Mouse (Mus musculus): ENCODE results near the gene Rhoq. TPM values are rescaled to one million over a fixed set of nuclear protein-coding genes. Genes with fewer than 3 reads are reported as not detected.
A peak's percentile ranks its signal among the peaks of the same experiment; 100 is the strongest.

The Rhoq gene
- polyA plus RNA-seq, 1 experiment from 2014 or later, result 6.5 TPM

GRCm38 (mm10) chr17:87036141-87037073, 73.5 kb downstream of the Rhoq start:
- Histone ChIP-seq H3K9ac (ENCODE audit: low read depth, low read length) (no peak overlapping the region), H3K9me3 (ENCODE audit: control insufficient read depth, low read length) (no peaks in the 10 kb centered on the region), H3K4me3 (ENCODE audit: low read depth, low read length) (no peak overlapping the region), H3K27me3 (replicated peaks; ENCODE audit: control insufficient read depth, insufficient read depth, low read length) (no peaks in the 10 kb centered on the region), H3K36me3 (ENCODE audit: control insufficient read depth, insufficient read depth, low read length) (peaks cover 2% of the 10 kb centered on the region; the same call in 1 of the 2 replicates), H3K4me2 (no peak overlapping the region), H3K4me1 (replicated peaks; ENCODE audit: control insufficient read depth, insufficient read depth, low read length) (no peaks in the 10 kb centered on the region), H3K27ac (ENCODE audit: low read depth, low read length) (no peak overlapping the region)
- 54% methylated on average over 10 of the region's 10 CpGs for WGBS
- DNase-seq (ENCODE audit: low spot score), result no peak
- ATAC-seq (replicated peaks; ENCODE audit: low FRiP score), result no peak

GRCm38 (mm10) chr17:87038496-87038895, 75.6 kb downstream of the Rhoq start:
- no peak overlapping the region for H3K9ac ChIP-seq (ENCODE audit: low read depth, low read length)
- H3K9me3 ChIP-seq (ENCODE audit: control insufficient read depth, low read length), result no peaks in the 10 kb centered on the region
- H3K27me3 ChIP-seq (replicated peaks; ENCODE audit: control insufficient read depth, insufficient read depth, low read length), result no peaks in the 10 kb centered on the region
- no peaks in the 10 kb centered on the region for H3K4me1 ChIP-seq (replicated peaks; ENCODE audit: control insufficient read depth, insufficient read depth, low read length)
- ATAC-seq (replicated peaks; ENCODE audit: low FRiP score) (no peak), DNase-seq (ENCODE audit: low spot score) (no peak)
- H3K36me3 ChIP-seq (ENCODE audit: control insufficient read depth, insufficient read depth, low read length), result peaks cover 2% of the 10 kb centered on the region; the same call in 1 of the 2 replicates
- H3K4me2 ChIP-seq, result no peak overlapping the region
- WGBS, result 85% methylated on average over 5 of the region's 5 CpGs
- no peak overlapping the region for H3K4me3 ChIP-seq (ENCODE audit: low read depth, low read length)
- H3K27ac ChIP-seq (ENCODE audit: low read depth, low read length), result no peak overlapping the region

- Histone ChIP-seq H3K4me3 (ENCODE audit: low read depth, low read length) (no peak overlapping the region), H3K27me3 (replicated peaks; ENCODE audit: control insufficient read depth, insufficient read depth, low read length) (no peaks in the 10 kb centered on the region; the same call in 1 of the 2 replicates), H3K9ac (ENCODE audit: low read depth, low read length) (no peak overlapping the region), H3K36me3 (ENCODE audit: control insufficient read depth, insufficient read depth, low read length) (no peaks in the 10 kb centered on the region), H3K27ac (ENCODE audit: low read depth, low read length) (no peak overlapping the region), H3K4me1 (replicated peaks; ENCODE audit: control insufficient read depth, insufficient read depth, low read length) (no peaks in the 10 kb centered on the region), H3K4me2 (no peak overlapping the region), H3K9me3 (ENCODE audit: control insufficient read depth, low read length) (no peaks in the 10 kb centered on the region)
- ATAC-seq (replicated peaks; ENCODE audit: low FRiP score), result no peak
- 65% methylated on average over 19 of the region's 19 CpGs for WGBS
- peak; percentile 24 for DNase-seq (ENCODE audit: low spot score)
These were observed 78.9 kb downstream of the Rhoq start for GRCm38 (mm10) chr17:87041739-87042138.

GRCm38 (mm10) chr17:87044364-87044763, 81.5 kb downstream of the Rhoq start:
- no peak overlapping the region for H3K4me2 ChIP-seq
- H3K4me1 ChIP-seq (replicated peaks; ENCODE audit: control insufficient read depth, insufficient read depth, low read length), result no peaks in the 10 kb centered on the region
- DNase-seq (ENCODE audit: low spot score), result peak; percentile 72
- no peak overlapping the region for H3K9ac ChIP-seq (ENCODE audit: low read depth, low read length)
- ATAC-seq (replicated peaks; ENCODE audit: low FRiP score), result peak; percentile 71; the same call in 1 of the 2 replicates
- WGBS, result 2% methylated on average over 15 of the region's 15 CpGs
- H3K4me3 ChIP-seq (ENCODE audit: low read depth, low read length), result no peak overlapping the region
- H3K36me3 ChIP-seq (ENCODE audit: control insufficient read depth, insufficient read depth, low read length), result no peaks in the 10 kb centered on the region
- H3K27me3 ChIP-seq (replicated peaks; ENCODE audit: control insufficient read depth, insufficient read depth, low read length), result no peaks in the 10 kb centered on the region; the same call in 1 of the 2 replicates
- H3K9me3 ChIP-seq (ENCODE audit: control insufficient read depth, low read length), result no peaks in the 10 kb centered on the region
- no peak overlapping the region for H3K27ac ChIP-seq (ENCODE audit: low read depth, low read length)

GRCm38 (mm10) chr17:87044796-87045195, 81.9 kb downstream of the Rhoq start:
- Histone ChIP-seq H3K27ac (ENCODE audit: low read depth, low read length) (no peak overlapping the region), H3K36me3 (ENCODE audit: control insufficient read depth, insufficient read depth, low read length) (no peaks in the 10 kb centered on the region), H3K4me1 (replicated peaks; ENCODE audit: control insufficient read depth, insufficient read depth, low read length) (no peaks in the 10 kb centered on the region), H3K9me3 (ENCODE audit: control insufficient read depth, low read length) (no peaks in the 10 kb centered on the region), H3K4me3 (ENCODE audit: low read depth, low read length) (no peak overlapping the region), H3K9ac (ENCODE audit: low read depth, low read length) (no peak overlapping the region), H3K4me2 (no peak overlapping the region), H3K27me3 (replicated peaks; ENCODE audit: control insufficient read depth, insufficient read depth, low read length) (no peaks in the 10 kb centered on the region; the same call in 1 of the 2 replicates)
- ATAC-seq (replicated peaks; ENCODE audit: low FRiP score), result no peak
- 74% methylated on average over 8 of the region's 8 CpGs for WGBS
- peak; percentile 18 for DNase-seq (ENCODE audit: low spot score)

Other genes starting within 250 kb of the Rhoq start
- gene Epas1, start 209.4 kb upstream of the Rhoq start, polyA plus RNA-seq (2014; fragmentation: Nextera tagmentation; extraction: Ambion mirVana), result 7.3 and 8.1 TPM in 2 replicates
- not detected in 2 replicates for gene Tmem247, start 45.7 kb upstream of the Rhoq start, polyA plus RNA-seq (2014; fragmentation: Nextera tagmentation; extraction: Ambion mirVana)
- gene Atp6v1e2, start 15.2 kb upstream of the Rhoq start, polyA plus RNA-seq (2014; fragmentation: Nextera tagmentation; extraction: Ambion mirVana), result not detected in 2 replicates
- gene Pigf, start 62.3 kb downstream of the Rhoq start, polyA plus RNA-seq (2014; fragmentation: Nextera tagmentation; extraction: Ambion mirVana), result 30.7 and 31.3 TPM in 2 replicates
- 98.6 and 105 TPM in 2 replicates for gene Cript, start 62.5 kb downstream of the Rhoq start, polyA plus RNA-seq (2014; fragmentation: Nextera tagmentation; extraction: Ambion mirVana)
- 7.1 and 7.9 TPM in 2 replicates for gene Socs5, start 144.6 kb downstream of the Rhoq start, polyA plus RNA-seq (2014; fragmentation: Nextera tagmentation; extraction: Ambion mirVana)